Mouse (Mus musculus) forebrain, embryonic 14.5 days (tissue): ENCODE measurements at regions not wholly inside any gene's neighbourhood (a gene's known extent, or its start where the extent isn't known, plus 50 kb on each side); places are given as distances from the start of the nearest gene placed in this dataset.

Source experiments
- ATAC-seq: fragments of 200-750 bp; cut with Nextera tagmentation; 2 replicates; pipeline ENCODE4 v1.8.0; 2017; ENCODE audit warnings: mild to moderate bottlenecking, moderate library complexity
- DNase-seq: peaks from one replicate; pipeline ENCODE4 v3.0.0-alpha.2; 2015; ENCODE audit warnings: low spot score
- H3K27ac ChIP-seq: fragments of 300-500 bp; sonication (generic); 2 replicates; pipeline ENCODE4 v1.5.1; 2014; ENCODE audit warnings: low read depth, mild to moderate bottlenecking, control low read depth, low read length, moderate library complexity
- H3K27me3 ChIP-seq: fragments of 300-500 bp; sonication (generic); replicated peaks from 2 replicates; pipeline ENCODE4 v1.6.1; 2014; ENCODE audit warnings: low read length, control low read depth, mixed read lengths; ENCODE audit not compliant: control insufficient read depth, insufficient read depth
- H3K36me3 ChIP-seq: fragments of 300-500 bp; sonication (generic); 2 replicates; pipeline ENCODE4 v1.6.1; 2014; ENCODE audit warnings: low read length, control low read depth; ENCODE audit not compliant: control insufficient read depth, insufficient read depth
- H3K4me1 ChIP-seq: fragments of 300-500 bp; sonication (generic); 2 replicates; pipeline ENCODE4 v1.6.1; 2014; ENCODE audit warnings: antibody characterized with exemption, low read length, control low read depth; ENCODE audit not compliant: control insufficient read depth, insufficient read depth
- H3K4me2 ChIP-seq: fragments of 300-500 bp; sonication (generic); 2 replicates; pipeline ENCODE4 v1.6.1; 2014; ENCODE audit warnings: mild to moderate bottlenecking, control low read depth, low read length
- H3K4me3 ChIP-seq: fragments of 300-500 bp; sonication (generic); 2 replicates; pipeline ENCODE4 v1.5.1; 2014; ENCODE audit warnings: low read depth, low read length, control low read depth
- H3K9ac ChIP-seq: fragments of 300-500 bp; sonication (generic); 2 replicates; pipeline ENCODE4 v1.6.1; 2014; ENCODE audit warnings: mild to moderate bottlenecking, low read length, control low read depth, moderate library complexity
- H3K9me3 ChIP-seq: fragments of 300-500 bp; sonication (generic); replicated peaks from 2 replicates; pipeline ENCODE4 v1.6.1; 2016; ENCODE audit warnings: low read length, control low read depth, mixed read lengths; ENCODE audit not compliant: control insufficient read depth
- WGBS: fragments of 180-500 bp; shearing (Covaris S2); extraction: QIAGEN DNeasy Blood & Tissue Kit; methylation state at CpG from one replicate; pipeline ENCODE4 v1.1.7; 2014; 5-methylcytosine and 5-hydroxymethylcytosine counted together

- peak overlapping the region; percentile 14; the same call in 1 of the 2 replicates for H3K9ac ChIP-seq
- H3K27me3 ChIP-seq, result no peaks in the 10 kb centered on the region
- WGBS, result 21% methylated on average over 11 of the region's 11 CpGs
- no peaks in the 10 kb centered on the region for H3K9me3 ChIP-seq
- no peak overlapping the region for H3K4me3 ChIP-seq
- DNase-seq, result peak; percentile 92
- peak overlapping the region; percentile 61 for H3K27ac ChIP-seq
- peak overlapping the region; percentile 38 for H3K4me2 ChIP-seq
- peaks cover 57% of the 10 kb centered on the region for H3K4me1 ChIP-seq
- no peaks in the 10 kb centered on the region for H3K36me3 ChIP-seq
- ATAC-seq, result peak; percentile 65
These were observed 232.8 kb downstream of the Sox4 start for GRCm38 (mm10) chr13:28720639-28721239.

- no peaks in the 10 kb centered on the region for H3K9me3 ChIP-seq
- 43% methylated on average over 11 of the region's 11 CpGs for WGBS
- no peaks in the 10 kb centered on the region for H3K27me3 ChIP-seq
- peak; percentile 73 for DNase-seq
- peak overlapping the region; percentile 18; the same call in 1 of the 2 replicates for H3K9ac ChIP-seq
- peak overlapping the region; percentile 93 for H3K27ac ChIP-seq
- H3K4me2 ChIP-seq, result peak overlapping the region; percentile 18; the same call in 1 of the 2 replicates
- H3K4me3 ChIP-seq, result no peak overlapping the region
- peaks cover 57% of the 10 kb centered on the region for H3K4me1 ChIP-seq
- peak; percentile 10; the same call in 1 of the 2 replicates for ATAC-seq
- H3K36me3 ChIP-seq, result no peaks in the 10 kb centered on the region
These were observed 233.3 kb downstream of the Sox4 start for GRCm38 (mm10) chr13:28720169-28720568.

- Histone ChIP-seq H3K36me3 (no peaks in the 10 kb centered on the region), H3K27me3 (no peaks in the 10 kb centered on the region), H3K4me3 (no peak overlapping the region), H3K4me1 (peaks cover 57% of the 10 kb centered on the region), H3K4me2 (peak overlapping the region; percentile 18; the same call in 1 of the 2 replicates), H3K27ac (peak overlapping the region; percentile 93), H3K9me3 (no peaks in the 10 kb centered on the region), H3K9ac (peak overlapping the region; percentile 58)
- 8% methylated on average over 5 of the region's 5 CpGs for WGBS
- DNase-seq, result no peak
- peak; percentile 1 for ATAC-seq
These were observed 234.6 kb downstream of the Sox4 start for GRCm38 (mm10) chr13:28718868-28719265.

- H3K9ac ChIP-seq, result peak overlapping the region; percentile 58
- peaks cover 57% of the 10 kb centered on the region for H3K4me1 ChIP-seq
- WGBS, result 1% methylated on average over 11 of the region's 11 CpGs
- peak overlapping the region; percentile 24; the same call in 1 of the 2 replicates for H3K4me2 ChIP-seq
- H3K36me3 ChIP-seq, result no peaks in the 10 kb centered on the region
- ATAC-seq (peak; percentile 66), DNase-seq (peak; percentile 86)
- H3K27ac ChIP-seq, result peak overlapping the region; percentile 93
- H3K27me3 ChIP-seq, result no peaks in the 10 kb centered on the region
- no peaks in the 10 kb centered on the region for H3K9me3 ChIP-seq
- no peak overlapping the region for H3K4me3 ChIP-seq
These were observed 235.2 kb downstream of the Sox4 start for GRCm38 (mm10) chr13:28718169-28718867.

GRCm38 (mm10) chr13:28717404-28717803 lies 236.1 kb downstream of the Sox4 start:
- WGBS, result 92% methylated on average over 4 of the region's 4 CpGs
- H3K27me3 ChIP-seq, result no peaks in the 10 kb centered on the region
- ATAC-seq, result no peak
- no peak for DNase-seq
- H3K4me2 ChIP-seq, result no peak overlapping the region
- no peaks in the 10 kb centered on the region for H3K9me3 ChIP-seq
- no peak overlapping the region for H3K4me3 ChIP-seq
- H3K4me1 ChIP-seq, result peaks cover 52% of the 10 kb centered on the region
- no peaks in the 10 kb centered on the region for H3K36me3 ChIP-seq
- H3K9ac ChIP-seq, result no peak overlapping the region
- peak overlapping the region; percentile 93 for H3K27ac ChIP-seq

GRCm38 (mm10) chr13:28709966-28710365 lies 243.5 kb downstream of the Sox4 start:
- Histone ChIP-seq H3K36me3 (no peaks in the 10 kb centered on the region), H3K4me1 (peaks cover 16% of the 10 kb centered on the region), H3K27me3 (no peaks in the 10 kb centered on the region), H3K27ac (peak overlapping the region; percentile 63; the same call in 1 of the 2 replicates), H3K4me2 (no peak overlapping the region), H3K9ac (no peak overlapping the region), H3K4me3 (no peak overlapping the region), H3K9me3 (no peaks in the 10 kb centered on the region)
- DNase-seq, result peak; percentile 80
- WGBS, result 24% methylated on average over 7 of the region's 7 CpGs
- ATAC-seq, result peak; percentile 86

GRCm38 (mm10) chr13:28701309-28701708 lies 252.2 kb downstream of the Sox4 start:
- Histone ChIP-seq H3K36me3 (no peaks in the 10 kb centered on the region), H3K27me3 (no peaks in the 10 kb centered on the region), H3K9me3 (no peaks in the 10 kb centered on the region), H3K4me1 (peaks cover 6% of the 10 kb centered on the region; the same call in 1 of the 2 replicates), H3K4me2 (no peak overlapping the region), H3K4me3 (no peak overlapping the region), H3K27ac (no peak overlapping the region), H3K9ac (no peak overlapping the region)
- no peak for ATAC-seq
- 36% methylated on average over 1 of the region's 1 CpGs for WGBS
- DNase-seq, result no peak

- H3K4me2 ChIP-seq, result no peak overlapping the region
- no peak overlapping the region for H3K4me3 ChIP-seq
- H3K27me3 ChIP-seq, result no peaks in the 10 kb centered on the region
- DNase-seq (no peak), ATAC-seq (no peak)
- 51% methylated on average over 3 of the region's 3 CpGs for WGBS
- no peak overlapping the region for H3K27ac ChIP-seq
- no peaks in the 10 kb centered on the region for H3K9me3 ChIP-seq
- H3K4me1 ChIP-seq, result peaks cover 6% of the 10 kb centered on the region; the same call in 1 of the 2 replicates
- no peaks in the 10 kb centered on the region for H3K36me3 ChIP-seq
- H3K9ac ChIP-seq, result no peak overlapping the region
These were observed 253.4 kb downstream of the Sox4 start for GRCm38 (mm10) chr13:28700081-28700480.

- Histone ChIP-seq H3K9me3 (no peaks in the 10 kb centered on the region), H3K4me2 (no peak overlapping the region), H3K4me1 (peaks cover 6% of the 10 kb centered on the region; the same call in 1 of the 2 replicates), H3K27ac (no peak overlapping the region), H3K27me3 (no peaks in the 10 kb centered on the region), H3K4me3 (no peak overlapping the region), H3K36me3 (no peaks in the 10 kb centered on the region), H3K9ac (no peak overlapping the region)
- WGBS, result 93% methylated on average over 4 of the region's 4 CpGs
- DNase-seq, result no peak
- ATAC-seq, result no peak
These were observed 254.0 kb downstream of the Sox4 start for GRCm38 (mm10) chr13:28699490-28700032.
